Mouse (Mus musculus) midbrain, embryonic 11.5 days (tissue): ENCODE data around the gene Vezf1. TPM values are rescaled to one million over a fixed set of nuclear protein-coding genes. Genes with fewer than 3 reads are reported as not detected.

ENCODE experiments used
- ATAC-seq: fragments of 200-750 bp; cut with Nextera tagmentation; 2 replicates; pipeline ENCODE4 v1.8.0; 2017; ENCODE audit warnings: moderate TSS enrichment, moderate library complexity; ENCODE audit not compliant: low FRiP score
- DNase-seq: peaks from one replicate; pipeline ENCODE4 v3.0.0; 2015; ENCODE audit warnings: low spot score; ENCODE audit errors: missing footprints
- H3K27ac ChIP-seq: fragments of 300-500 bp; sonication (generic); 2 replicates; pipeline ENCODE4 v1.5.1; 2014; ENCODE audit warnings: low read depth, low read length
- H3K27me3 ChIP-seq: fragments of 300-500 bp; sonication (generic); 2 replicates; pipeline ENCODE4 v1.6.1; 2014; ENCODE audit warnings: mild to moderate bottlenecking, low read length, moderate library complexity, mixed read lengths; ENCODE audit not compliant: control insufficient read depth, insufficient read depth
- H3K36me3 ChIP-seq: fragments of 300-500 bp; sonication (generic); 2 replicates; pipeline ENCODE4 v1.6.1; 2014; ENCODE audit warnings: mild to moderate bottlenecking, low read length, moderate library complexity, mixed read lengths; ENCODE audit not compliant: control insufficient read depth, insufficient read depth
- H3K4me1 ChIP-seq: fragments of 300-500 bp; sonication (generic); 2 replicates; pipeline ENCODE4 v1.6.1; 2014; ENCODE audit warnings: low read length; ENCODE audit not compliant: control insufficient read depth, insufficient read depth
- H3K4me2 ChIP-seq: fragments of 300-500 bp; sonication (generic); 2 replicates; pipeline ENCODE4 v1.6.1; 2014; ENCODE audit warnings: mild to moderate bottlenecking, moderate library complexity
- H3K4me3 ChIP-seq: fragments of 300-500 bp; sonication (generic); 2 replicates; pipeline ENCODE4 v1.5.1; 2014; ENCODE audit warnings: low read depth, low read length
- H3K9ac ChIP-seq: fragments of 300-500 bp; sonication (generic); 2 replicates; pipeline ENCODE4 v1.6.1; 2014; ENCODE audit warnings: low read length
- H3K9me3 ChIP-seq: fragments of 300-500 bp; sonication (generic); 2 replicates; pipeline ENCODE4 v1.6.1; 2016; ENCODE audit warnings: low read length; ENCODE audit not compliant: control insufficient read depth
- WGBS: fragments of 180-500 bp; shearing (Covaris S2); extraction: QIAGEN DNeasy Blood & Tissue Kit; methylation state at CpG from one replicate; pipeline ENCODE4 v1.1.7; 2014; 5-methylcytosine and 5-hydroxymethylcytosine counted together
- polyA plus RNA-seq: library from polyadenylated mRNA; unstranded; fragments of >200 nt; fragmentation: Nextera tagmentation; extraction: Ambion mirVana; gene quantifications from 2 replicates; pipeline ENCODE4 v1.2.1, GENCODE M21; 2014

Vezf1 gene
- polyA plus RNA-seq: 82.5 and 83.6 TPM in 2 replicates

- Histone ChIP-seq H3K27me3 (no peaks in the 10 kb centered on the region), H3K27ac (peak within 1 kb of the TSS; percentile 99), H3K4me3 (peak within 1 kb of the TSS; percentile 85), H3K9me3 (no peaks in the 10 kb centered on the region), H3K4me1 (peaks cover 25% of the 10 kb centered on the region), H3K9ac (peak within 1 kb of the TSS; percentile 98), H3K4me2 (peak within 1 kb of the TSS; percentile 87), H3K36me3 (no peaks in the 10 kb centered on the region)
- ATAC-seq (peak; percentile 89), DNase-seq (peak; percentile 98)
- under 1% methylated on average over 47 of the region's 81 CpGs for WGBS
These were observed at the start of gene Vezf1 for GRCm38 (mm10) chr11:88067586-88068410. Vezf1 (plus strand) TSS chr11:88068279.

- no peak overlapping the region for H3K4me2 ChIP-seq
- no peak overlapping the region for H3K4me3 ChIP-seq
- H3K36me3 ChIP-seq: no peaks in the 10 kb centered on the region
- no peak overlapping the region for H3K27ac ChIP-seq
- WGBS: 93% methylated on average over 2 of the region's 2 CpGs
- ATAC-seq (no peak), DNase-seq (no peak)
- peaks cover 12% of the 10 kb centered on the region for H3K4me1 ChIP-seq
- no peaks in the 10 kb centered on the region for H3K27me3 ChIP-seq
- H3K9me3 ChIP-seq: no peaks in the 10 kb centered on the region
- H3K9ac ChIP-seq: no peak overlapping the region
These were observed 44.1 kb upstream of the Vezf1 start for GRCm38 (mm10) chr11:88023933-88024332.

- peaks cover 12% of the 10 kb centered on the region for H3K4me1 ChIP-seq
- H3K9ac ChIP-seq: no peak overlapping the region
- DNase-seq (no peak), ATAC-seq (no peak)
- WGBS: 47% methylated on average over 9 of the region's 9 CpGs
- no peak overlapping the region for H3K4me2 ChIP-seq
- H3K36me3 ChIP-seq: no peaks in the 10 kb centered on the region
- H3K9me3 ChIP-seq: no peaks in the 10 kb centered on the region
- no peaks in the 10 kb centered on the region for H3K27me3 ChIP-seq
- H3K27ac ChIP-seq: peak overlapping the region; percentile 40
- H3K4me3 ChIP-seq: no peak overlapping the region
These were observed 40.6 kb upstream of the Vezf1 start for GRCm38 (mm10) chr11:88027391-88028035.

- Histone ChIP-seq H3K27me3 (no peaks in the 10 kb centered on the region), H3K4me1 (peaks cover 12% of the 10 kb centered on the region), H3K9ac (peak overlapping the region; percentile 44; the same call in 1 of the 2 replicates), H3K4me2 (no peak overlapping the region; the same call in 1 of the 2 replicates), H3K4me3 (no peak overlapping the region), H3K36me3 (no peaks in the 10 kb centered on the region), H3K9me3 (no peaks in the 10 kb centered on the region), H3K27ac (peak overlapping the region; percentile 44; the same call in 1 of the 2 replicates)
- peak; percentile 89 for DNase-seq
- ATAC-seq: 0 out of 2 replicates have a peak, but pooled peaks have one; percentile 48
- WGBS: 7% methylated on average over 16 of the region's 16 CpGs
These were observed 39.8 kb upstream of the Vezf1 start for GRCm38 (mm10) chr11:88028193-88028684.

GRCm38 (mm10) chr11:88030219-88030618 is 37.9 kb upstream of the Vezf1 start:
- WGBS: 92% methylated on average over 7 of the region's 7 CpGs
- no peak for ATAC-seq

GRCm38 (mm10) chr11:88030836-88031235 is 37.2 kb upstream of the Vezf1 start:
- peaks cover 12% of the 10 kb centered on the region for H3K4me1 ChIP-seq
- DNase-seq (no peak), ATAC-seq (no peak)
- no peaks in the 10 kb centered on the region for H3K9me3 ChIP-seq
- H3K27ac ChIP-seq: no peak overlapping the region
- no peak overlapping the region for H3K4me2 ChIP-seq
- WGBS: 93% methylated on average over 2 of the region's 2 CpGs
- H3K27me3 ChIP-seq: no peaks in the 10 kb centered on the region
- H3K4me3 ChIP-seq: no peak overlapping the region
- no peak overlapping the region for H3K9ac ChIP-seq
- no peaks in the 10 kb centered on the region for H3K36me3 ChIP-seq

More at GRCm38 (mm10) chr11:88030219-88030618, 37.9 kb upstream of the Vezf1 start:
- no peak overlapping the region for H3K4me3 ChIP-seq
- no peak overlapping the region for H3K4me2 ChIP-seq
- H3K27ac ChIP-seq: no peak overlapping the region
- no peaks in the 10 kb centered on the region for H3K36me3 ChIP-seq
- no peaks in the 10 kb centered on the region for H3K9me3 ChIP-seq
- no peak overlapping the region for H3K9ac ChIP-seq
- no peak for DNase-seq
- H3K4me1 ChIP-seq: peaks cover 12% of the 10 kb centered on the region
- no peaks in the 10 kb centered on the region for H3K27me3 ChIP-seq

GRCm38 (mm10) chr11:88031753-88032152 is 36.3 kb upstream of the Vezf1 start:
- Histone ChIP-seq H3K27me3 (no peaks in the 10 kb centered on the region), H3K4me2 (no peak overlapping the region), H3K4me3 (no peak overlapping the region), H3K9me3 (no peaks in the 10 kb centered on the region), H3K9ac (no peak overlapping the region), H3K27ac (no peak overlapping the region), H3K4me1 (peaks cover 12% of the 10 kb centered on the region), H3K36me3 (no peaks in the 10 kb centered on the region)
- WGBS: 94% methylated on average over 5 of the region's 5 CpGs
- DNase-seq (no peak), ATAC-seq (no peak)

GRCm38 (mm10) chr11:88035970-88036369 is 32.1 kb upstream of the Vezf1 start:
- H3K27me3 ChIP-seq: no peaks in the 10 kb centered on the region
- no peak overlapping the region for H3K4me2 ChIP-seq
- ATAC-seq (no peak), DNase-seq (no peak)
- no peak overlapping the region for H3K27ac ChIP-seq
- no peaks in the 10 kb centered on the region for H3K36me3 ChIP-seq
- WGBS: 77% methylated on average over 7 of the region's 7 CpGs
- no peaks in the 10 kb centered on the region for H3K9me3 ChIP-seq
- H3K4me3 ChIP-seq: no peak overlapping the region
- H3K9ac ChIP-seq: no peak overlapping the region
- no peaks in the 10 kb centered on the region for H3K4me1 ChIP-seq

- no peaks in the 10 kb centered on the region for H3K27me3 ChIP-seq
- H3K4me3 ChIP-seq: no peak overlapping the region
- H3K4me1 ChIP-seq: no peaks in the 10 kb centered on the region
- no peak for DNase-seq
- H3K9ac ChIP-seq: no peak overlapping the region
- no peaks in the 10 kb centered on the region for H3K9me3 ChIP-seq
- ATAC-seq: no peak
- H3K4me2 ChIP-seq: no peak overlapping the region
- whole genome bisulfite sequencing: 90% methylated on average over 10 of the region's 10 CpGs
- 0 out of 2 replicates have a peak overlapping the region, but pooled peaks have one; percentile 14 for H3K27ac ChIP-seq
- H3K36me3 ChIP-seq: no peaks in the 10 kb centered on the region
These were observed 31.3 kb upstream of the Vezf1 start for GRCm38 (mm10) chr11:88036761-88037251.
